8 mouse cellular contexts compared by ENCODE assay signal in genomic region chr10:38848884-38849499, GRCm38 (mm10). TPM values are rescaled to one million over a fixed set of nuclear protein-coding genes. Genes with fewer than 3 reads are reported as not detected.
A peak's percentile ranks its signal among the peaks of the same experiment; 100 is the strongest.
DNase-seq lines count a peak whose midpoint lies in the region; ATAC-seq and TF ChIP-seq lines count a peak whose summit lies in the region.

No protein-coding gene starts in this region.

- POLR2A ChIA-PET in Patski (lab: Charles Lee) = no interaction called here

- no peaks in the 10 kb centered on the region for H3K4me1 ChIP-seq in lung, adult 2 months (ENCODE audit: control insufficient read depth, insufficient read depth, low read length)

- DNase-seq in 3T3-L1 (ENCODE audit: low read depth, low spot score) (peak; percentile 77), Patski (ENCODE audit: low read depth, low spot score) (peak; percentile 7)
- peak; percentile 85 to 88 for DNase-seq in cerebellum, postnatal 25 days
- DNase-seq in gastrocnemius, adult 2 months = peak; percentile 78
- peak; percentile 79 to 83 for DNase-seq in kidney, postnatal 4 days
- DNase-seq in lung, adult 2 months = peak; percentile 58
- DNase-seq in retina, postnatal 1 day = peak; percentile 77
- DNase-seq in urinary bladder, adult 2 months (ENCODE audit: low spot score) = peak; percentile 51

- ATAC-seq in Patski = no peak

- H3K27me3 ChIP-seq in Patski = no peaks in the 10 kb centered on the region

- peak; percentile 83 for TF ChIP-seq CTCF in Patski (IDR thresholded peaks at IDR 0.05)
- TF ChIP-seq CTCF in gastrocnemius, adult 2 months (IDR thresholded peaks at IDR 0.05) = peak; percentile 95
- TF ChIP-seq CTCF in lung, adult 2 months (IDR thresholded peaks at IDR 0.05; ENCODE audit: insufficient read depth, low read length) = peak; percentile 90

- in situ Hi-C loops in Patski (cut with MboI; ENCODE audit: low pct_unique_long_range_greater_than_20kb) = no loop called here

- intact Hi-C loops in gastrocnemius, adult 2 months (cut with DNase I) = loop anchor here (2.0 kb wide), 2 partner anchors 1776 to 1834 kb away; no protein-coding TSS in a partner anchor

- CTCF ChIA-PET in Patski (lab: Charles Lee) = interaction anchor here (0.9 to 1.7 kb wide), 4 partner anchors 11 to 1835 kb away, joined by 3 to 4 read pairs (median 3); no protein-coding TSS in a partner anchor

- no peak for TF ChIP-seq POLR2A in lung, adult 2 months (IDR thresholded peaks at IDR 0.05; ENCODE audit: borderline replicate concordance, extremely low read depth, low read depth, low read length)

- H3K27ac ChIP-seq in gastrocnemius, adult 2 months = no peak overlapping the region

- H3K4me3 ChIP-seq in gastrocnemius, adult 2 months = no peak overlapping the region
- no peak overlapping the region for H3K4me3 ChIP-seq in lung, adult 2 months (replicated peaks; ENCODE audit: extremely low read depth, low read depth, low read length)

- WGBS in lung, adult 2 months = 22% methylated on average over 8 of the region's 8 CpGs

RNA-seq across cellular contexts. Expression of gene Rfpl4b, which starts 27.4 kb away (rescaled TPM):
- not detected for polyA plus RNA-seq in Patski (2021)
- not detected for total RNA-seq in gastrocnemius, adult 2 months (2021)
- not detected in 2 replicates for polyA plus RNA-seq in lung, adult 2 months (2012; rRNA removed)
- polyA plus RNA-seq in urinary bladder, adult 2 months (2012; rRNA removed) = not detected in 2 replicates

Comparison
In these comparisons a context has a peak if more than half of its experiments do, and no peak if none do; other contexts are left out.
1. DNase-seq: peak in every context shown above with its lines; median percentile 86 in cerebellum, postnatal 25 days; 81 in kidney, postnatal 4 days; 78 in gastrocnemius, adult 2 months; 77 in 3T3-L1; 77 in retina, postnatal 1 day; 58 in lung, adult 2 months; 51 in urinary bladder, adult 2 months; 7 in Patski.